Mouse (Mus musculus): ENCODE results near the gene Acap1.
"Not testable (repeated sequence)": the region's sequence is repeated elsewhere in the genome, so short reads cannot be mapped to it uniquely, and the experiment has no call there.

Gene Acap1

GRCm38 (mm10) chr11:69920266-69921031 lies 25.1 kb upstream of the Acap1 start:
- no peak for DNase-seq

- peak; percentile 83 for DNase-seq
Observed at GRCm38 (mm10) chr11:69919661-69920265, 24.4 kb upstream of the Acap1 start.

GRCm38 (mm10) chr11:69919053-69919452 lies 23.7 kb upstream of the Acap1 start:
- no peak for DNase-seq

GRCm38 (mm10) chr11:69918118-69918517 lies 22.8 kb upstream of the Acap1 start:
- DNase-seq = no peak

GRCm38 (mm10) chr11:69917379-69917948 lies 22.1 kb upstream of the Acap1 start:
- no peak for DNase-seq

- DNase-seq = not testable (repeated sequence)
Observed at GRCm38 (mm10) chr11:69916652-69917378, 21.5 kb upstream of the Acap1 start.

- DNase-seq = no peak
Observed at GRCm38 (mm10) chr11:69915667-69916627, 20.6 kb upstream of the Acap1 start.

- no peak for DNase-seq
Observed at GRCm38 (mm10) chr11:69914917-69915430, 19.6 kb upstream of the Acap1 start.

- DNase-seq = no peak
Observed at GRCm38 (mm10) chr11:69914372-69914764, 19.0 kb upstream of the Acap1 start.

- DNase-seq = peak; percentile 93
Observed at GRCm38 (mm10) chr11:69913554-69914371, 18.4 kb upstream of the Acap1 start, which contains the start of gene Gps2. Gene Gps2, plus strand, starts transcription at chr11:69913888.

- no peak for DNase-seq
Observed at GRCm38 (mm10) chr11:69912716-69913530, 17.6 kb upstream of the Acap1 start.

- no peak for DNase-seq
Observed at GRCm38 (mm10) chr11:69911701-69912100, 16.4 kb upstream of the Acap1 start.

GRCm38 (mm10) chr11:69910781-69911560 lies 15.6 kb upstream of the Acap1 start:
- no peak for DNase-seq

GRCm38 (mm10) chr11:69910177-69910576 lies 14.8 kb upstream of the Acap1 start:
- no peak for DNase-seq

- no peak for DNase-seq
Observed at GRCm38 (mm10) chr11:69909174-69909573, 13.8 kb upstream of the Acap1 start.

GRCm38 (mm10) chr11:69908645-69909044 lies 13.3 kb upstream of the Acap1 start:
- no peak for DNase-seq

GRCm38 (mm10) chr11:69904311-69904710 lies 9.0 kb upstream of the Acap1 start:
- DNase-seq = no peak

GRCm38 (mm10) chr11:69902972-69903371 lies 7.6 kb upstream of the Acap1 start:
- no peak for DNase-seq

- no peak for DNase-seq
Observed at GRCm38 (mm10) chr11:69901993-69902392, 6.7 kb upstream of the Acap1 start.
